Mouse (Mus musculus) limb, embryonic 12.5 days (tissue): Measurements from ENCODE around the gene Trpm1. TPM values are rescaled to one million over a fixed set of nuclear protein-coding genes. Genes with fewer than 3 reads are reported as not detected.

Experiments used
- ATAC-seq: fragments of 200-750 bp; cut with Nextera tagmentation; 2 replicates; pipeline ENCODE4 v1.8.0; 2017; ENCODE audit warnings: low read depth, moderate TSS enrichment; ENCODE audit not compliant: insufficient number of reproducible peaks, insufficient read depth, low FRiP score, low TSS enrichment
- H3K27ac ChIP-seq: fragments of 300-500 bp; sonication (generic); 2 replicates; pipeline ENCODE4 v1.5.1; 2016; ENCODE audit warnings: mild to moderate bottlenecking, moderate library complexity
- H3K27me3 ChIP-seq: fragments of 300-500 bp; sonication (generic); 2 replicates; pipeline ENCODE4 v1.6.1; 2016; ENCODE audit warnings: mild to moderate bottlenecking, moderate library complexity
- H3K36me3 ChIP-seq: fragments of 300-500 bp; sonication (generic); 2 replicates; pipeline ENCODE4 v1.6.1; 2016; ENCODE audit warnings: mild to moderate bottlenecking, moderate library complexity
- H3K4me1 ChIP-seq: fragments of 300-500 bp; sonication (generic); replicated peaks from 2 replicates; pipeline ENCODE4 v1.6.1; 2016
- H3K4me2 ChIP-seq: fragments of 300-500 bp; sonication (generic); 2 replicates; pipeline ENCODE4 v1.6.1; 2016; ENCODE audit warnings: mild to moderate bottlenecking, moderate library complexity
- H3K4me3 ChIP-seq: fragments of 300-500 bp; sonication (generic); replicated peaks from 2 replicates; pipeline ENCODE4 v1.5.1; 2016; ENCODE audit warnings: mild to moderate bottlenecking
- H3K9ac ChIP-seq: fragments of 300-500 bp; sonication (generic); replicated peaks from 2 replicates; pipeline ENCODE4 v1.6.1; 2016; ENCODE audit warnings: mild to moderate bottlenecking, moderate library complexity
- H3K9me3 ChIP-seq: fragments of 300-500 bp; sonication (generic); 2 replicates; pipeline ENCODE4 v1.6.1; 2016; ENCODE audit warnings: mild to moderate bottlenecking, moderate library complexity
- WGBS: fragments of 180-500 bp; shearing (Covaris S2); methylation state at CpG from one replicate; pipeline ENCODE4 v1.1.7; 2016; 5-methylcytosine and 5-hydroxymethylcytosine counted together
- polyA plus RNA-seq: library from polyadenylated mRNA; unstranded; fragments of >200 nt; fragmentation: Nextera tagmentation; extraction: Ambion mirVana; gene quantifications from 2 replicates; pipeline ENCODE4 v1.2.1, GENCODE M21; 2016

Trpm1 gene
- polyA plus RNA-seq, 1 experiment from 2014 or later = 0.68 TPM

DNA sequence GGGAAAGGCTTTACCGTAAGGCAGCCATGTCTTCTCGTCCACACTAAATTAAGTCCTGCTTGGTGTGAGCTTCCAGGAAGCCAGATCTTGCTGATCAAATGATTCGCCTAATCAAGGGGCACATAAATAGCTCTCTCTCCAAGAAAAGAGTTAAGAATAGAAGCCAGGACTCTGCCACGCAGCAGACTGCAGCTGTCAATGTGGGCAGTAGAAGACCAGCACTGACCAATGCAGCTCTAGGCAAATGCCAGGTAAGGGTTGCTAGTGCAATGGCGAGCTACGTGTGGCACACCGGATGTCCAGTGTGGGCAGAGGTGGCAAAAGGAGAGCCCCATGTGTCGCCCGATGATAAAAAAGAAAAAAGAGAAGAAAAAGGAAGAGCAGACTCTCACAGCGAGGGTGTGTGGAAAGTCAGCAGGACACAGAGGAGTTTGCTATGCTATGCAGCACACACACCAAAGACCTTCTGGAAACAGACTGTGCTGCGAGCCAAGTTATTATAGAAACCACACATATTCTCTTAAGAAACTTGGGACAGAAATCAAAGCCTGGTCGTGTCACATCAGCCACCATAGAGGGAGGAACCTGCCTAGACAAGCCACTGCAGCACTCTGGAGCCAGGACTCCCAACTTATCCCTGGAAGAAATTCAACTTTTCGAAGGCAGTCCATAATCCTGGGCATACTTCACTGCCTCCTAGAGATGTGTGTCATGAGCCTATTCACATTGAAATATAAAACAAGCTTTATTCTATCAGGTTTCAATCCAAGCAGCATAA, 112.1 kb downstream of the Trpm1 start:
- no peak for ATAC-seq

DNA sequence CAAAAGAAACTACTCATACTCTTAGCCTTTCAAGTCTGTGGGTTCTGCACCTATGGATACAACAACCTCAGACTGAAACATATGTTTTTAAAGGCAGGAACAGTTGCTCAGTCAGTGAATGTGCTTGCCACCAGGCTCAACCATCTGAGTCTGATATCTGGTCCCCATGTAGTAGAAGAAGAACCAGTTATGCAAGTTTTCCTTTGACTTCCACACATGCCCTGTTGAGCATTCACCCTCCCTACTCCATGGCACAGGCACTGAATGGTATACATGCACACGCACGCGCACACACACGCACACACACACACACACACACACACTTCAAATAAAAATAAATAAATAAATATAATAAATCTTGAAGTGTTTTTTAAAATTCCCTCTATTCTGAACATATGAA, 113.0 kb downstream of the Trpm1 start:
- no peak overlapping the region for H3K27ac ChIP-seq
- H3K27me3 ChIP-seq = peaks cover 33% of the 10 kb centered on the region
- H3K36me3 ChIP-seq = no peaks in the 10 kb centered on the region
- no peak overlapping the region for H3K9ac ChIP-seq
- ATAC-seq = no peak
- no peaks in the 10 kb centered on the region for H3K4me1 ChIP-seq
- no peak overlapping the region for H3K4me3 ChIP-seq
- no peak overlapping the region for H3K4me2 ChIP-seq
- WGBS = 88% methylated on average over 4 of the region's 4 CpGs
- H3K9me3 ChIP-seq = peaks cover 4% of the 10 kb centered on the region; the same call in 1 of the 2 replicates

More for the DNA sequence above, 112.1 kb downstream of the Trpm1 start:
- Histone ChIP-seq H3K36me3 (no peaks in the 10 kb centered on the region), H3K9me3 (peaks cover 4% of the 10 kb centered on the region; the same call in 1 of the 2 replicates), H3K27me3 (peaks cover 33% of the 10 kb centered on the region), H3K4me3 (no peak overlapping the region), H3K4me1 (no peaks in the 10 kb centered on the region), H3K27ac (no peak overlapping the region), H3K4me2 (no peak overlapping the region), H3K9ac (no peak overlapping the region)
- 85% methylated on average over 13 of the region's 13 CpGs for WGBS

DNA sequence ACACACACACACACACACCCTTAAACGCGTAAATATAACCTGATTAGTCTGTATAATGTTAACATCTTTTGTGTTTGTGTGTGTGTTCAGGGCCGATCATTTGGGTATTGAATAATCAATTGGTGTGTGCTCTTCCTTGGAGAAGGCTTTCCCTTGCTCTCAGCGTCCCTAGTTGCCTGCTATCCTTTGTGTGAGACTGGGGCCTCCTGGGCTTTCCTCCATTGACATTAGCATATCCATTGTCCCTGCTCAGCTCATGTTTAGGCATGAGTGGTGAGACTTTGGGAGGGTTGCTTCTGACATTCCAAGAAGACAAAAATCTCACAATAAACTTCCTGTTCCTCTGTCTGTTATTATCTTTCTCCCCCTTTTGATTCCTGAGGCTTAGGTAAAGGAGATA, 118.3 kb downstream of the Trpm1 start:
- Histone ChIP-seq H3K9me3 (no peaks in the 10 kb centered on the region), H3K4me1 (no peaks in the 10 kb centered on the region), H3K4me3 (no peak overlapping the region), H3K9ac (no peak overlapping the region), H3K4me2 (no peak overlapping the region), H3K27ac (no peak overlapping the region), H3K36me3 (no peaks in the 10 kb centered on the region), H3K27me3 (peaks cover 33% of the 10 kb centered on the region)
- ATAC-seq = no peak
- WGBS = 52% methylated on average over 4 of the region's 4 CpGs

DNA sequence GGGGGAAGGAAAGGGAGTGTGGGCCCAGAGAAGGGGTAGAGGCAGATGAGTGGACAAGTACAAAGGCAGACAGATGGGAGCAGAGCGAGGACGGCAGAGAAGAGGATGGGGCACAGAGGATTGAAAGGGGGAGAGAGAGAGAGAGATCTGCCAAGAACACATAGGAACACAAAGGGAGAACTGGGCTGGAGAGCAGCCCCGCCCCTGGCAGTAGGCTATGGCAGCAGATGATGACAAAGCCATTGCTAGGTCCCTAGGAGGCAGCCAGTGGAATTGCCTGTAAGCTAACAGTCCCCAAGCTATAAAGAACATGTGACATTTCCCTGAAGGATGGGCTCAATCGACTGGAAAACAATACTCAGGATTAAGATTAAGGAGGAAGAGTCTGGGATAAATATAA, 121.9 kb downstream of the Trpm1 start:
- Histone ChIP-seq H3K36me3 (no peaks in the 10 kb centered on the region), H3K9me3 (no peaks in the 10 kb centered on the region), H3K27me3 (peaks cover 1% of the 10 kb centered on the region; the same call in 1 of the 2 replicates), H3K4me1 (no peaks in the 10 kb centered on the region), H3K9ac (no peak overlapping the region), H3K4me3 (no peak overlapping the region), H3K4me2 (no peak overlapping the region), H3K27ac (no peak overlapping the region)
- WGBS = 79% methylated on average over 4 of the region's 4 CpGs
- ATAC-seq = no peak

DNA sequence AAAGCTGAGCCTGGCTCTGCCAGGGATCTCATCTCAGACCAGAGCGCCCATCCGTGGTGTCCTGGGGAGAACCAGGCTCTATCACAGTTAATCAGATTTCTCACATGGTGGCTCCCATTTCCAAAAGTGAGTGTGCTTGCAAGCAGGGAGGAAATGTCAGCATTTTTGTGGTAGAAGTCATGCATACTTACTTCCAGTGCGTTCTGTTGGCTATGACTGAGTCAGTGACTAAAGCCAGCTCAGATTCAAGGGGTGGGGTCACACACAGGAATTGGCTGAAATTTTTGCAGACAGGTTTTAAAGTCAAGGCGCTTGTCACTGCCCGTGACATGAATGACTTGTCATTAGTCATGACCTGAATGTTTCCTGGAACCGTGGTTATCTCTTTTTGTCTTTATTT, 123.3 kb downstream of the Trpm1 start:
- Histone ChIP-seq H3K9me3 (no peaks in the 10 kb centered on the region), H3K4me3 (no peak overlapping the region), H3K27me3 (no peaks in the 10 kb centered on the region), H3K9ac (no peak overlapping the region), H3K27ac (no peak overlapping the region), H3K4me2 (no peak overlapping the region), H3K36me3 (no peaks in the 10 kb centered on the region), H3K4me1 (no peaks in the 10 kb centered on the region)
- WGBS = 57% methylated on average over 6 of the region's 6 CpGs
- no peak for ATAC-seq

DNA sequence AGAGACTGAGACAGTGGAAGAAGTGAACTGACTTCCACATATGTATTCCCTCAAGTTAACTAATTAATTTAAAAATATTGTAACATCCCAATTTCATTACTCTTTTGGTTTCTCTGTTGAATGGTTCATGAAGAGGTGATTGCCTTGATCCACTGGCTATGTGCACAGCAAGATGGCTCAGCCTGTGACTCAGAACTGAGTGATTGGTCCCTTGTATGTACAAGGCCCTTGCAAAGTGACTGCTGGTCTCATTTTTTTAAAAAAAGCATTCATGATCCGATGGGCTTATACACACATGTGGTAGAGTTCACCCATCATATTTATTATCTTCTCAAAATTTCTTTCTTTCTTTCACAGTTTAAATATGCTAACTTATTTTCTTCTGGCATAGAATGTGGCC, 124.9 kb downstream of the Trpm1 start:
- H3K27ac ChIP-seq = no peak overlapping the region
- H3K4me3 ChIP-seq = no peak overlapping the region
- H3K9me3 ChIP-seq = no peaks in the 10 kb centered on the region
- 95% methylated on average over 1 of the region's 1 CpGs for WGBS
- H3K4me1 ChIP-seq = no peaks in the 10 kb centered on the region
- no peaks in the 10 kb centered on the region for H3K36me3 ChIP-seq
- H3K4me2 ChIP-seq = no peak overlapping the region
- H3K27me3 ChIP-seq = no peaks in the 10 kb centered on the region; the same call in 1 of the 2 replicates
- ATAC-seq = no peak
- H3K9ac ChIP-seq = no peak overlapping the region

DNA sequence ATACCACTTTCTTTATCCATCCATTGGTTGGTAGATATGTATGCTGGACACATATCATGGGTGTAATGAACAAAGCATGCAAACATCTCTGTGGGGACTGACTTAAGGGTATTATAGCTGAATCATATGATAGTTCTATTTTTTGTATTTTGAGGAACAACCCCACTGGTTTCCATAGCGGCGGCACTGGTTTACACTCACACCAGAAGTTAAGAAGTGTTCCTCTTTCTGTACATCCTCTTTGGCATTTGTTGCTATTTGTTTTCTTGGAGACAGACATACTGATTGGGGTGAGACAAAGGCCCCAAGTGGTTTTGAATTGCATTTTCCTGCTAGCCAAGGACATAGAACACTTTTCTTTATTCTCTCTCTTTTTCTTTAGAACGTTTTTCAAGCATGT, 125.9 kb downstream of the Trpm1 start:
- 80% methylated on average over 3 of the region's 3 CpGs for WGBS
- H3K36me3 ChIP-seq = no peaks in the 10 kb centered on the region
- H3K4me2 ChIP-seq = no peak overlapping the region
- H3K9me3 ChIP-seq = no peaks in the 10 kb centered on the region
- no peaks in the 10 kb centered on the region for H3K4me1 ChIP-seq
- H3K4me3 ChIP-seq = no peak overlapping the region
- no peak overlapping the region for H3K27ac ChIP-seq
- no peaks in the 10 kb centered on the region; the same call in 1 of the 2 replicates for H3K27me3 ChIP-seq
- H3K9ac ChIP-seq = no peak overlapping the region
- no peak for ATAC-seq

DNA sequence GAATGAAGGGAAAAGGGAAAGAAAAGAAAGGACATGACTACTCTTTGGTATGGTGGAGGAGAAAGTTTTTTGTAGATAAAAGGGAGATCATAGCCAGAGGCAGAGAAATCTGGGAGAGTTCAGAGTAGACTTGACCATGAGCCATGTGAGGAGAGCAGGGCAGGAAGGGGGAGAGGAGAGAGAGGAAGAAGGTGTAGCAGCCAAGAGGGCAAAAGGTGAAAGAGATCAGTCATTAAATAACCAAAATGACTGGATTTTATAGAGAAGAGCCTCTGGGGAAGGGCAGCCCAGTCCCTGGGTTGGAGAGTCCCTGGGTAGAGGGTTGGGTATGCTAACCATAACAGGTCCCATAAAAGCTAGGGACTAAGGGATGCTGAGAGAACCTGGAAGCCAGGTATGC, 132.9 kb downstream of the Trpm1 start:
- Histone ChIP-seq H3K4me1 (0 out of 2 replicates have a peak, but pooled peaks cover 3% of the 10 kb centered on the region), H3K27me3 (no peaks in the 10 kb centered on the region; the same call in 1 of the 2 replicates), H3K36me3 (peaks cover 4% of the 10 kb centered on the region; the same call in 1 of the 2 replicates), H3K9me3 (no peaks in the 10 kb centered on the region), H3K4me2 (peak overlapping the region; percentile 68), H3K4me3 (peak overlapping the region; percentile 76; the same call in 1 of the 2 replicates), H3K9ac (no peak overlapping the region), H3K27ac (no peak overlapping the region)
- ATAC-seq = 0 out of 2 replicates have a peak, but pooled peaks have one; percentile 26

DNA sequence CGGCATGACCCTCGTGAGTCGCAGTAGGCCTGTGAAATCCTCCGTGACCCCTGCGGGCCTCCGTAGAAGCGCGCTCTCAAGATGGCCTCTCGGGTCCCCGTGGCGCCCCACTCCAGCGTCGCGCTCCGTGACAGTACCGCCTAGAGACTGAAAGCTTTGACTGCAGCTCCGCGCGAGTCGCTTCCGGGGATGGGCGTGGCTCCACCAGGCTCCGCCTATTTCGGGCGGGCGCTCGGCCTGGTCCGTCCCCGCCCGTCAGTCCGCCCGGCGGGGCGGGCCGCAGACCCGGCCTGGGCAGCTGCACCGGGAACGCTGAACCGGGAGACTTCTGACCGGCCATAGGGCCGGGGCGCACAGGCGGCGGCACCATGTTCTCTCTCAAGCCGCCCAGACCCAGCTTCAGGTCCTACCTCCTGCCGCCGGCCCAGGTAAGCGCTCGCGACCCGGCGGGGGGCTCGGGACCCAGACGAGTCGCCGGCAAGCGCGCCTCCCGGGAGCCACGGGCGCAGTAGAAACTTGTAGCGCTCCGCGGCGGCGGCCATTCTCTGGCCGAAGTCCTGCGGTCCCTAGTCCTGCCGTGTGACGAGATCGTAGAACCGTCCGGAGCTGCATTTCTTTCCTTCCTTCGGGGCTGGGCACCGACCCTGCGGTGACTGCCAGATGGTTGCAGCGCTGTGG, 133.9 kb downstream of the Trpm1 start, which contains the start of gene Mtmr10:
TSS of gene Mtmr10 (plus strand) at position 240 of the 678 bp plus-strand sequence.
- Histone ChIP-seq H3K4me2 (peak within 1 kb of the TSS; percentile 68), H3K9me3 (no peaks in the 10 kb centered on the region), H3K27me3 (no peaks in the 10 kb centered on the region; the same call in 1 of the 2 replicates), H3K27ac (peak within 1 kb of the TSS; percentile 79), H3K4me1 (0 out of 2 replicates have a peak, but pooled peaks cover 3% of the 10 kb centered on the region), H3K4me3 (peak within 1 kb of the TSS; percentile 76), H3K36me3 (peaks cover 14% of the 10 kb centered on the region), H3K9ac (peak within 1 kb of the TSS; percentile 79)
- peak; percentile 98 for ATAC-seq
- WGBS = under 1% methylated on average over 77 of the region's 77 CpGs

DNA sequence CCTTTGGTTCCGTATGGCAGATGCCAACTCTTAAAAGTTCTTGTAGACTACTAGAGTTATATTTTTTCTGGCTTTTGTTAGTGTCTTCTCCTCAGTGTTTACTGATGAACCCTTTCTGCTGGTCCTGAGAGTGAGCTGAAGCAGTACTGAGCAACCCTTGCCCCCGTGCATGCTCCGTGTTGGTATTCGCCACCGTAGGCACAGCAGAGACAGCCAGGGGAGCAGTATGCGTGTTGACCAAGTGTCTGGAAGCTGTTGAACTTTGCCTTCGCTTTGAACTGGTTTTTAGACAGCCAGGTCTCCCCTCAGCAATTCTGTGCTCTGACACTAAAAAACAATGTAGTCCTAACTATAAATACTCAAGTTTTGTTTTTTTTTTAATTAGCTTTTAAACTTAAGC, 135.8 kb downstream of the Trpm1 start:
- no peaks in the 10 kb centered on the region for H3K9me3 ChIP-seq
- no peaks in the 10 kb centered on the region for H3K27me3 ChIP-seq
- H3K4me1 ChIP-seq = 0 out of 2 replicates have a peak, but pooled peaks cover 3% of the 10 kb centered on the region
- WGBS = 94% methylated on average over 7 of the region's 7 CpGs
- no peak overlapping the region for H3K4me3 ChIP-seq
- peaks cover 15% of the 10 kb centered on the region for H3K36me3 ChIP-seq
- no peak overlapping the region for H3K4me2 ChIP-seq
- H3K27ac ChIP-seq = no peak overlapping the region
- no peak overlapping the region for H3K9ac ChIP-seq
- ATAC-seq = no peak

DNA sequence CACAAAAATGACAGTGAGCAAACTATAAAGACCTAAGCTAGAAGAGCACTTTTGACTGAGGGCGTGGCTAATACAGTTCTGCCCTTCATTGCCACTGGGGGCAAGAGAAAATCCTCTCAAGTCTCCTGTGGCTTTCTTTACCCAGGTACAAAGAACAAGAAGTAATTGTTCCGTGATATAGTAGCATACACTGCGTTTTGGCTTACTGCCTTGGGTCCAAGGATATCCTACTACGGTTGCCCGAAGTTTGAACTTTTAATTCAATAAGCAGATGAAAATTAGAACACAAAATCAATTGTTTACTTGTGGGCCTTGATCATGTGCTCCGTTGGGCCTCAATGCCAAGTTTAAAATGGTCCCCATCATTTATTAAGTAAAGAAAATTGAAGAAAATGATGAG, 136.8 kb downstream of the Trpm1 start:
- Histone ChIP-seq H3K27ac (no peak overlapping the region), H3K9me3 (no peaks in the 10 kb centered on the region), H3K36me3 (peaks cover 15% of the 10 kb centered on the region), H3K9ac (no peak overlapping the region), H3K27me3 (no peaks in the 10 kb centered on the region), H3K4me3 (no peak overlapping the region), H3K4me1 (0 out of 2 replicates have a peak, but pooled peaks cover 3% of the 10 kb centered on the region), H3K4me2 (no peak overlapping the region)
- 93% methylated on average over 6 of the region's 6 CpGs for whole genome bisulfite sequencing
- ATAC-seq = no peak
